Mouse (Mus musculus): ENCODE data around the gene Macf1.

- TF ChIP-seq CTCF (IDR thresholded peaks at IDR 0.05; ENCODE audit: low read depth, low read length) = no peak
- TF ChIP-seq TAL1 (conservative IDR thresholded peaks at IDR 0.05; ENCODE audit: low read depth, low read length) = no peak
- TF ChIP-seq GATA1 (IDR thresholded peaks at IDR 0.05; ENCODE audit: borderline replicate concordance, low read length) = no peak
- TF ChIP-seq GATA2 (IDR thresholded peaks at IDR 0.05; ENCODE audit: borderline replicate concordance, low read depth, low read length) = no peak
Observed at GRCm38 (mm10) chr4:123478655-123479433, 205.3 kb downstream of the Macf1 start.
